Mouse (Mus musculus) cerebellum, adult 2 months (tissue): ENCODE measurements at regions not wholly inside any gene's neighbourhood (a gene's known extent, or its start where the extent isn't known, plus 50 kb on each side); places are given as distances from the start of the nearest gene placed in this dataset.

Source experiments
- CTCF ChIP-seq: fragments of 200-500 bp; IDR thresholded peaks from 2 replicates; pipeline ENCODE4 v1.5.1; 2011; ENCODE audit warnings: low read depth, mild to moderate bottlenecking, control low read depth, low read length, moderate library complexity, borderline replicate concordance; ENCODE audit not compliant: insufficient read depth
- POLR2A ChIP-seq: fragments of 200-500 bp; IDR thresholded peaks from 2 replicates; pipeline ENCODE4 v1.6.1; 2011; ENCODE audit warnings: low read length, control low read depth, borderline replicate concordance; ENCODE audit not compliant: insufficient read depth

- TF ChIP-seq CTCF (no peak), POLR2A (no peak)
Measured at GRCm38 (mm10) chr8:126669154-126669553, 75.4 kb upstream of the Irf2bp2 start.
